Mouse (Mus musculus) midbrain, postnatal 0 days (tissue): ENCODE data around the gene Gm20388. TPM values are rescaled to one million over a fixed set of nuclear protein-coding genes. Genes with fewer than 3 reads are reported as not detected.
A peak's percentile ranks its signal among the peaks of the same experiment; 100 is the strongest.
"Not testable (repeated sequence)": the region's sequence is repeated elsewhere in the genome, so short reads cannot be mapped to it uniquely, and the experiment has no call there.

Experiments used
- ATAC-seq: fragments of 200-750 bp; cut with Nextera tagmentation; 2 replicates; pipeline ENCODE4 v1.8.0; 2017; ENCODE audit warnings: moderate number of reproducible peaks, mild to moderate bottlenecking, moderate TSS enrichment, moderate library complexity; ENCODE audit not compliant: low FRiP score
- DNase-seq: peaks from one replicate; pipeline ENCODE4 v3.0.0-alpha.2; 2015; ENCODE audit warnings: low spot score
- H3K27ac ChIP-seq: fragments of 300-500 bp; sonication (generic); 2 replicates; pipeline ENCODE4 v1.5.1; 2014; ENCODE audit warnings: low read depth, mild to moderate bottlenecking, low read length, mixed read lengths
- H3K27me3 ChIP-seq: fragments of 300-500 bp; sonication (generic); 2 replicates; pipeline ENCODE4 v1.6.1; 2014; ENCODE audit warnings: low read length, control low read depth, mixed read lengths; ENCODE audit not compliant: insufficient read depth
- H3K36me3 ChIP-seq: fragments of 300-500 bp; sonication (generic); 2 replicates; pipeline ENCODE4 v1.6.1; 2014; ENCODE audit warnings: low read length, control low read depth, mixed read lengths; ENCODE audit not compliant: insufficient read depth
- H3K4me1 ChIP-seq: fragments of 300-500 bp; sonication (generic); 2 replicates; pipeline ENCODE4 v1.6.1; 2014; ENCODE audit warnings: mild to moderate bottlenecking, control low read depth, antibody characterized with exemption, low read length, mixed read lengths; ENCODE audit not compliant: insufficient read depth
- H3K4me2 ChIP-seq: fragments of 300-500 bp; sonication (generic); 2 replicates; pipeline ENCODE4 v1.6.1; 2014; ENCODE audit warnings: low read depth, mild to moderate bottlenecking, low read length, mixed read lengths; ENCODE audit not compliant: poor library complexity, severe bottlenecking
- H3K4me3 ChIP-seq: fragments of 300-500 bp; sonication (generic); 2 replicates; pipeline ENCODE4 v1.5.1; 2014; ENCODE audit warnings: low read depth, mild to moderate bottlenecking, low read length, moderate library complexity
- H3K9ac ChIP-seq: fragments of 300-500 bp; sonication (generic); replicated peaks from 2 replicates; pipeline ENCODE4 v1.6.1; 2014; ENCODE audit warnings: mild to moderate bottlenecking, low read length, moderate library complexity, mixed read lengths; ENCODE audit not compliant: poor library complexity, severe bottlenecking
- H3K9me3 ChIP-seq: fragments of 300-500 bp; sonication (generic); 2 replicates; pipeline ENCODE4 v1.6.1; 2016; ENCODE audit warnings: low read length, control low read depth
- CTCF ChIP-seq: IDR thresholded peaks from 2 replicates; pipeline ENCODE4 v1.5.1; 2016; ENCODE audit warnings: antibody characterized with exemption, mild to moderate bottlenecking
- WGBS: fragments of 180-500 bp; shearing (Covaris S2); extraction: QIAGEN DNeasy Blood & Tissue Kit; methylation state at CpG from one replicate; pipeline ENCODE4 v1.1.7; 2014; 5-methylcytosine and 5-hydroxymethylcytosine counted together
- polyA plus RNA-seq: library from polyadenylated mRNA; unstranded; fragments of >200 nt; fragmentation: Nextera tagmentation; extraction: Ambion mirVana; gene quantifications from 2 replicates; pipeline ENCODE4 v1.2.1, GENCODE M21; 2015
- total RNA-seq: library from RNA; depleted of rRNA; stranded (reverse); fragments of >200 nt; gene quantifications from 2 replicates; pipeline ENCODE4 v1.2.3, GENCODE M21; 2014

The Gm20388 gene
- total and polyA plus RNA-seq, 2 experiments from 2014 or later, result 74.2 TPM; not detected in 1

DNA sequence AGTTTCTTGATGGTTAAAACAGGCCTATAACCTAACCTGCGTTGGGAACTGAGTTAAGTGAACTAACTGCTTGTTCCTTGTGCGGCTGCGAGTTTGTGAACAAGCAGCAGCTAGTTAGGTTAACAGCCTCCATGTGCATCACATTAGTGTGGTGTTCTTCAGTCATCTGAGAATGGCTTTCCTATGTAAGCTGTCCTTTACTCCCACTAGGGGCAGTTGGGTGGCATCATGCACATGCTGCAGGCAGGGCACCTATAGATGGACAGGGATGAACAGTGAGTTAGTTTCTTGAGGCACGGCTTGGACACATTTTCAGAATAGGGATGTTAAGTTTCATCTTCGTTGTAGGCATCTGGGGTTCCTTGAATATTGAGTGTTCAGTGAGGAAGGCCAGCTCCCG is 3344.5 kb downstream of the Gm20388 start:
- H3K27me3 ChIP-seq, result no peaks in the 10 kb centered on the region
- H3K27ac ChIP-seq, result no peak overlapping the region
- peaks cover 52% of the 10 kb centered on the region for H3K36me3 ChIP-seq
- WGBS, result 71% methylated on average over 6 of the region's 6 CpGs
- peaks cover 11% of the 10 kb centered on the region; the same call in 1 of the 2 replicates for H3K4me1 ChIP-seq
- H3K4me2 ChIP-seq, result peak overlapping the region; percentile 89
- peak overlapping the region; percentile 97 for H3K4me3 ChIP-seq
- H3K9ac ChIP-seq, result peak overlapping the region; percentile 98
- peak; percentile 43 for TF ChIP-seq CTCF
- no peak for DNase-seq
- ATAC-seq, result no peak
- H3K9me3 ChIP-seq, result no peaks in the 10 kb centered on the region

DNA sequence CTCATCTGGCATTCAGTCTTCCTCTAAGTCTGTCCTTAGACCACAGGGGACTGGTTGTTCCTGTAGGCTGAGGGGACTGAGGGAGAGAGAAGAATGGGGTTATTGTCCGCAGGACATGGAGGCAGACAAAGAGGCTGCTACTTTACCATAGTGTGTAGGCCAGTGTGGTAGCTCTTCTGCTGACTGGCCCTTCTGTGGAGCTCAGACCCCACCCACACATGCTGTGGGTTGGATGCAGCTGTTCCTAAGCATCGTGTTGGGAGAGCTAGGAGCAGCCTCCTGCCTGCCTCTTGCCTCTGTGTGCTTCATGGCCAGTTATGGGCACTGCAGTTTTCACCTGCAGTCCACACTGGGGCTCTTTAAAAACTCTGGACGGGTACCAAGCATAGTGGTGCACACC is 3346.5 kb downstream of the Gm20388 start:
- H3K27me3 ChIP-seq, result no peaks in the 10 kb centered on the region
- WGBS, result 76% methylated on average over 3 of the region's 3 CpGs
- peaks cover 11% of the 10 kb centered on the region; the same call in 1 of the 2 replicates for H3K4me1 ChIP-seq
- no peak for ATAC-seq
- no peak overlapping the region for H3K9ac ChIP-seq
- H3K9me3 ChIP-seq, result no peaks in the 10 kb centered on the region
- no peak overlapping the region for H3K27ac ChIP-seq
- TF ChIP-seq CTCF, result no peak
- no peak overlapping the region for H3K4me2 ChIP-seq
- peak; percentile 30 for DNase-seq
- peaks cover 51% of the 10 kb centered on the region for H3K36me3 ChIP-seq
- no peak overlapping the region for H3K4me3 ChIP-seq

DNA sequence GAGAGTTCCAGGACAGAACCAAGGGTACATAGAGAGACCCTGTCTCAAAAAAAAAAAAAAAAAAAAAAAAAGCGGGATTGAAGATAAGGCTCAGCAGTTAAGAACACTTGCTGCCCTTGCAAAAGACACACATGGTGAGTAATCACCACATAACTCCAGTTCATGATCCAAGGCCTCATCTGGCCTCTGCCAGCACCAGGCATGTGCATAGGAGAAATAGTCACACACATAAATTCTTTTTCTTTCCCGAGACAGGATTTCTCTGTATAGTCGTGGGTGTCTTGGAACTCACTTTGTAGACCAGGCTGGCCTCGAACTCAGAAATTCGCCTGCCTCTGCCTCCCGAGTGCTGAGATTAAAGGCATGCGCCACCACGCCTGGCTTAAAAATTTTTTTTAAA is 3347.0 kb downstream of the Gm20388 start:
- H3K4me3 ChIP-seq, DNase-seq, H3K9me3 ChIP-seq, H3K9ac ChIP-seq, H3K27me3 ChIP-seq, H3K27ac ChIP-seq, ATAC-seq, H3K4me2 ChIP-seq: not testable (repeated sequence)
- 90% methylated on average over 8 of the region's 8 CpGs for WGBS
- peaks cover 51% of the 10 kb centered on the region for H3K36me3 ChIP-seq
- H3K4me1 ChIP-seq, result peaks cover 10% of the 10 kb centered on the region; the same call in 1 of the 2 replicates

DNA sequence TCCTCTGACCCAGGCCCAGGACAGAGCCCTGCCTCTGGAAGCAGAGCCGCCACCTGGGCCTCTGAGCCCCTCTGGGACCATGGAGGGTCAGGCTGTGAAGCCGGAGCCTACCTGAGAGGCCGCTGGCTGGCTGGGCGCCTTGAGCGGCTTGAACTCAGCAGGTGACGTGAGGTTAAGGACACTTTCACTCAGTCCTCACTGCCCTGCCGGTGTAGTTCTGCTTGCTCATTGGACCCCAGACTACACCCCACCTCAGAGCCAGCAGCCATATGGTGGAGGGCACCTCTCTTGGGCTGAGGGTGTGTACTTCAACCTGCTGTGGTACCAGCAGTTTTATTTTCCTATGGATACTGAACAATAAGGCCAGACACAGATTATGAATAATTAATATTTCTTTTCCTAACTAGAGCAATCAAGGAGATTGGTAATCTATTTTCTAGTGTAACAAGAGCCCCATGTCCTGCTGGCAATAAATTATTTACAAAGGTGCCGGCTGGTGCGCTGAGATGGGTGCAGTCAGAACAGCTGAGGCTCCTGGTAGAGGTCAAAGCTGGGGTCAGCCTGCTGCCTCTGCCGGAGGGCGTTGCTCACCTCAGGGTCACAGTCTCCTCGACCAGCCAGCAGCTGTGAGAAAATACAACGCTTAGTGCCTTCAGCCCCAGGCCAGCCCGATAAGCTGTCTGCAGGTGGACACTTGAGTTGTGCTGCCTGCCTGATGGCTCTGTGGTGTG is 3357.4 kb downstream of the Gm20388 start:
- H3K36me3 ChIP-seq, result peaks cover 65% of the 10 kb centered on the region
- ATAC-seq (no peak), DNase-seq (no peak)
- H3K9me3 ChIP-seq, result no peaks in the 10 kb centered on the region
- no peak overlapping the region for H3K9ac ChIP-seq
- H3K4me3 ChIP-seq, result no peak overlapping the region
- WGBS, result 80% methylated on average over 14 of the region's 14 CpGs
- H3K27me3 ChIP-seq, result no peaks in the 10 kb centered on the region
- H3K4me1 ChIP-seq, result no peaks in the 10 kb centered on the region
- H3K27ac ChIP-seq, result no peak overlapping the region
- no peak for TF ChIP-seq CTCF
- H3K4me2 ChIP-seq, result no peak overlapping the region

DNA sequence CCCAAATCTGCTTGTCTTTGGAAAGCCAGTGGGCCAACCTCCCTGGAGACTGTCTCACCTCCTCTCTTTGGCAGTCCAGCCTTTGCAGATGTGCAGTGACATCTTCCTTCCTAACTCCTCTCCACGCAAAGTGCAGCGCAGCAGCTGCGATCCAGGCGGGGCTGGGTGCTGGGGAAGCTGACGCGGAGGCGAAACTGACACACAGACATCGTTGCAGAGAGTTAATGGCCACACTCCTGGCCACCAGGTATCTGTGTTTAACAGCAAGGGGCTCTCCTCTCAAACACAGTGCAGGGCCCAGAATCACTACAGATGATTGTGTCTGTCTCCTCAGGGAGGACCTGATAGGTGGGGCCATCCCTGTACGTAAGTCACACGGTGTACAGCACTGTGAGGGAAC is 3360.5 kb downstream of the Gm20388 start:
- H3K9ac ChIP-seq, result no peak overlapping the region
- H3K4me1 ChIP-seq, result no peaks in the 10 kb centered on the region
- H3K27me3 ChIP-seq, result no peaks in the 10 kb centered on the region
- WGBS, result 91% methylated on average over 10 of the region's 10 CpGs
- ATAC-seq, result no peak
- no peak overlapping the region for H3K4me3 ChIP-seq
- DNase-seq, result no peak
- no peak overlapping the region for H3K27ac ChIP-seq
- TF ChIP-seq CTCF, result no peak
- H3K9me3 ChIP-seq, result no peaks in the 10 kb centered on the region
- peaks cover 44% of the 10 kb centered on the region for H3K36me3 ChIP-seq
- H3K4me2 ChIP-seq, result no peak overlapping the region

DNA sequence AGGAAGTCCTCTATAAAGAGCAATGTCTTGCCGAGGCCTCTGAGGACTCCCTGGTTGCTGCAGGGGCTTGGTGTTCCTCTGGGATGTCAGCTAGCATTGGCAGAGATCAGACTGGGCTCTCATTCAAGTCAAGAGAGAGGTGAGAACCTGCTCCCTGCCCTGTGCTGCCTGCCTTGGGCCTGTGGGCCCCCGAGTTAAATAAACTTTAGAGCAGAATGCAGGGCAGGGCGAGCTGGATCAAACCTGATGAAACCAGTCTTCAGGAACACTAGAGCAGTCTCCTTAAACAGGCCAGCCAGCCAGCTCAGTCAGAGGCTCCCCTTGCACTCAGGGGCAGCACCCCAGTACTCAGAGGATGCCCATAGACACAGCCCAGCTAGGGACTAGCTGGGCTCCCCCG is 3361.3 kb downstream of the Gm20388 start:
- no peak overlapping the region for H3K9ac ChIP-seq
- no peak overlapping the region for H3K27ac ChIP-seq
- no peaks in the 10 kb centered on the region for H3K9me3 ChIP-seq
- ATAC-seq (no peak), DNase-seq (no peak)
- peaks cover 37% of the 10 kb centered on the region for H3K36me3 ChIP-seq
- WGBS, result 64% methylated on average over 4 of the region's 4 CpGs
- no peaks in the 10 kb centered on the region for H3K27me3 ChIP-seq
- no peak overlapping the region for H3K4me3 ChIP-seq
- no peaks in the 10 kb centered on the region for H3K4me1 ChIP-seq
- no peak overlapping the region for H3K4me2 ChIP-seq
- TF ChIP-seq CTCF, result no peak
